ENCODE assay signal across 10 mouse cellular contexts in the genomic region with DNA sequence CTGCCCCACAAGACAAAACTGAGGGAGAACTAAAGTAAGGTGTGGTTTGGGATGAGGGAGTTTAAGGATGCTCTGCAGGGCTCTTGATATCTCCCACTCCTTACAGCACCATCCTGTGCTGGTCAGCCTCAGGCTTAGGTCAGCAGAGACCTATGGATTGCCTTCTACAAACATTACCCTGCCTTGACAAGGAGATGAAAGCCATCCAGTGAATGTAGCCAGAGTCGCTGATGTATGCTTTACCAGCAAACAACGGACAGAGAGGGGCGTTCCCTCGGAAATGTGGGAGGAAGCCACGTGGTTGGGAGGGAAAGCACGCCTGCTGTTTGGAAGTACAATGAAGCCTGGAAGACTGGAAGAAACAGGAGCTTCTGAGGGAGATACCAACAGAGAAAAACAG.
DNase-seq lines count a peak whose midpoint lies in the region; ATAC-seq and TF ChIP-seq lines count a peak whose summit lies in the region.
"Had no signal": no experiment of that assay in that cellular context is flagged by ENCODE, and none has a peak within 500 bp of the region (broad histone marks: within the 10 kb centered on the region; RNA-seq: fewer than 3 reads in every experiment).

No protein-coding gene starts in this region.

- no peak for TF ChIP-seq CTCF in liver, postnatal 0 days (IDR thresholded peaks at IDR 0.05; ENCODE audit: low read depth)

- no peak overlapping the region for H3ac ChIP-seq in myocyte (ENCODE audit: control insufficient read depth, insufficient read length)

- TF ChIP-seq EP300 in liver, postnatal 0 days (IDR thresholded peaks at IDR 0.05; ENCODE audit: low read depth) = no peak

- no peak overlapping the region for H3K9ac ChIP-seq in hindbrain, embryonic 15.5 days
- H3K9ac ChIP-seq in liver, postnatal 0 days (replicated peaks) = no peak overlapping the region

- peaks cover 22% of the 10 kb centered on the region for H3K36me3 ChIP-seq in hindbrain, embryonic 15.5 days
- H3K36me3 ChIP-seq in myocyte (ENCODE audit: control insufficient read depth, insufficient read depth) = peaks cover 38% of the 10 kb centered on the region
- H3K36me3 ChIP-seq in liver, postnatal 0 days (replicated peaks; ENCODE audit: insufficient read depth, low read length) = no peaks in the 10 kb centered on the region
- H3K36me3 ChIP-seq: G1E had no signal

- peaks cover 82% of the 10 kb centered on the region for H3K79me2 ChIP-seq in myocyte (ENCODE audit: control insufficient read depth, insufficient read depth)

- no peaks in the 10 kb centered on the region for H3K27me3 ChIP-seq in hindbrain, embryonic 15.5 days
- H3K27me3 ChIP-seq in myocyte (ENCODE audit: control insufficient read depth, insufficient read depth, insufficient read length) = no peaks in the 10 kb centered on the region
- H3K27me3 ChIP-seq in liver, postnatal 0 days (ENCODE audit: insufficient read depth, low read length) = no peaks in the 10 kb centered on the region

- DNase-seq in heart, postnatal 10 days = peak; percentile 25 to 45
- no peak for DNase-seq in heart, adult 8-10 months (ENCODE audit: low spot score)
- peak; percentile 89 for DNase-seq in embryo, embryonic 10.5 days (ENCODE audit: low spot score)
- no peak for DNase-seq in urinary bladder, postnatal 14 days (ENCODE audit: low spot score)
- no peak for DNase-seq in layer of hippocampus, adult 11-12 months (ENCODE audit: low spot score)
- DNase-seq in liver, postnatal 0 days = no peak
- DNase-seq: thymus, postnatal 4 days had no signal

- WGBS in hindbrain, embryonic 15.5 days = under 1% methylated on average over 6 of the region's 6 CpGs
- 3% methylated on average over 6 of the region's 6 CpGs for WGBS in liver, postnatal 0 days (ENCODE audit: insufficient replicate concordance)

- peak; percentile 26 for TF ChIP-seq POLR2A in myocyte (IDR thresholded peaks at IDR 0.05; ENCODE audit: insufficient read length, low read depth)

- no peaks in the 10 kb centered on the region for H3K9me3 ChIP-seq in hindbrain, embryonic 15.5 days
- H3K9me3 ChIP-seq in liver, postnatal 0 days (ENCODE audit: low read length) = no peaks in the 10 kb centered on the region

- intact Hi-C loops in heart, postnatal 10 days (cut with DNase I) = no loop called here

- H3K4me1 ChIP-seq in hindbrain, embryonic 15.5 days (replicated peaks) = peaks cover 86% of the 10 kb centered on the region
- H3K4me1 ChIP-seq in liver, postnatal 0 days (ENCODE audit: insufficient read depth) = 0 out of 2 replicates have a peak, but pooled peaks cover 3% of the 10 kb centered on the region

- H3K4me3 ChIP-seq in hindbrain, embryonic 15.5 days = no peak overlapping the region
- peak overlapping the region; percentile 56 for H3K4me3 ChIP-seq in myocyte
- no peak overlapping the region for H3K4me3 ChIP-seq in liver, postnatal 0 days (ENCODE audit: low read depth, low read length)

- H3K4me2 ChIP-seq in hindbrain, embryonic 15.5 days = peak overlapping the region; percentile 24
- peak overlapping the region; percentile 92 for H3K4me2 ChIP-seq in myocyte (ENCODE audit: low read depth)
- no peak overlapping the region for H3K4me2 ChIP-seq in liver, postnatal 0 days (ENCODE audit: low read depth, low read length)

- ATAC-seq in hindbrain, embryonic 15.5 days (ENCODE audit: low FRiP score, low read depth) = peak; percentile 20
- ATAC-seq in liver, postnatal 0 days = no peak

- peak overlapping the region; percentile 72 for H3K27ac ChIP-seq in hindbrain, embryonic 15.5 days (replicated peaks)
- H3K27ac ChIP-seq in liver, postnatal 0 days (ENCODE audit: low read depth) = no peak overlapping the region

TF ChIP-seq in myocyte, 11 proteins besides CTCF, POLR2A, EP300 and RAD21:
- TF ChIP-seq TCF3 (IDR thresholded peaks at IDR 0.05; ENCODE audit: insufficient read length, low read depth) (no peak), USF1 (IDR thresholded peaks at IDR 0.05; ENCODE audit: low read depth) (peak; percentile 63), E2F4 (IDR thresholded peaks at IDR 0.05; ENCODE audit: insufficient read depth) (no peak), POLR2AphosphoS2 (IDR thresholded peaks at IDR 0.05; ENCODE audit: insufficient read length, low read depth) (peak; percentile 14), SRF (IDR thresholded peaks at IDR 0.05; ENCODE audit: control insufficient read depth, insufficient read length, low read depth) (no peak), REST (IDR thresholded peaks at IDR 0.05; ENCODE audit: insufficient read depth, insufficient read length) (no peak), MYOG (IDR thresholded peaks at IDR 0.05; ENCODE audit: control insufficient read depth in 1 of 3, insufficient read depth in 1 of 3, insufficient read length in 2 of 3, low read depth in 2 of 3) (no peak), TCF12 (IDR thresholded peaks at IDR 0.05; ENCODE audit: insufficient read depth, poor library complexity, severe bottlenecking) (no peak), CEBPB (IDR thresholded peaks at IDR 0.05; ENCODE audit: insufficient read depth, poor library complexity, severe bottlenecking) (no peak), MAX (IDR thresholded peaks at IDR 0.05; ENCODE audit: low read depth) (peak; percentile 40), MYOD1 (IDR thresholded peaks at IDR 0.05; ENCODE audit: control insufficient read depth in 1 of 3, insufficient read length in 2 of 3, low read depth in 2 of 3) (no peak)

Comparison
In these comparisons a context has a peak if more than half of its experiments do, and no peak if none do; other contexts are left out.
1. DNase-seq: peak in heart, postnatal 10 days (2 of 2) and embryo, embryonic 10.5 days (single experiment); none in heart, adult 8-10 months (single experiment), urinary bladder, postnatal 14 days (single experiment), layer of hippocampus, adult 11-12 months (single experiment) and liver, postnatal 0 days (single experiment).